Mouse (Mus musculus) embryo, embryonic 10.5 days (tissue): ENCODE data around the gene Elovl3.
A peak's percentile ranks its signal among the peaks of the same experiment; 100 is the strongest.
"Not testable (repeated sequence)": the region's sequence is repeated elsewhere in the genome, so short reads cannot be mapped to it uniquely, and the experiment has no call there.

Source experiments
- DNase-seq: peaks from one replicate; pipeline ENCODE4 v3.0.0-alpha.2; 2015; ENCODE audit warnings: low spot score

Elovl3 gene

GRCm38 (mm10) chr19:46135789-46136638 lies 4.3 kb downstream of the Elovl3 start:
- peak; percentile 71 for DNase-seq

GRCm38 (mm10) chr19:46136639-46137580 lies 5.2 kb downstream of the Elovl3 start:
- DNase-seq = peak; percentile 78

- DNase-seq = no peak
Observed at GRCm38 (mm10) chr19:46140324-46140723, 8.6 kb downstream of the Elovl3 start.

DNA sequence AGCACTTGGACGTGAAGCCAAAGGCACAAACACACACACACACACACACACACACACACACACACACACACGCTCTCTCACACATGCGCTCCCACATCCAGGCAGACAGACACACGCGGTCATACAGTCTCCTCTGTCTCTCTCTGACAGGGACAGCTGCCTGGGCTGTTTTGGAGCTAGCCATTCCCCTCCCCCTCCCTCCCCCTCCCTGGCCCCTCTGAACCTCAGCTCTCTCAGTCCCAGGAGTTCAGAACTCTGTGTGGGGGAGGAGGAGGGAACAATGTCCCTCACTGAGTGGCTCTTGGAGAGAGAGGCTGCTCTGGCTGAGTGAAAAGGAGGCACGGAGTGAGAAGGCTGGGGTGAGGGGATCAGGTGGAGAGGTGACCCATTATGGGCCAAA lies 9.4 kb downstream of the Elovl3 start:
- peak; percentile 58 for DNase-seq

DNA sequence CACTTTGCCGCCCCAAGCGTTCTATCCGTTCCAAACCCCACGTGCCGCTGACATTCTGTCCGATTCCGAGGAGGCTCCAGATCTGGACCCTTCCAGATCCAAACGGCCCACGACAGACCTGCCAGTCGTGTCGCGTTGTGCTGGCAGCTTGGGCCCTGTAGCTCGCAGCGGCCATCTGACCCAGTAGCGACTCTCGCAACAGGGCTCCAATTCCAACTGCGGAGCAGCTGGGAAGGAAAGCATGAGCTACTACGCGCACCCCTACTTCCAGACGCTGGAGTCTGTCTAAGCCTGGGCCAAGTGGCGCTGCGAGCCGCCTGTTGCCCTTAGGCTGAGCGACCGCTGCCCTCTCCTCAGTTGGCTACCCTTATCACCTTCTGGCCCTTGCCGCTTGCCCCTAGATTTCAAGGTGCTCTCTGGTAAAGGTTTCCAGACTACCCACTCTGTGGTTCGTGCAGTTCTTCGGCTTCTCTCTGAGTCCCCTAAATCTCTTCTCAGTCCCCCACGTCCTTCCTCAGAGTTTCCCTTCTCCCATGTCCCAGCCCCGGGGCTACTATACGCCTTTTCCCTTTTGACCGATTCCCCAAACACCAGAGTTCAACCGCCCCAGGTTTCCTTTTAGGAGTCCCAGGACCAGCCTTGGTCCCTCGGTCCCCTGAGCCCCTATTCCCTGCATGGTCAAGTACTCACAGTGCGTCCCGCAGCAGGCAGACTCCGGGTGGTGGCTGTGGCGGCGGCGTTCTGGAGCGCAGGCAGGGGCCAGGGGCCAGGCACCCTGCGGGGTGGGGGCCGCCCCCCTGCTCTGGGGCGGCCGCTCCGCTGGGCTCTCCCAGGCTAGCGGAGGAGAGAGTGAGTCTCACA lies 16.0 kb downstream of the Elovl3 start, which contains the start of gene Pitx3:
Gene Pitx3 (minus strand): TSS at position 816 of the 861 bp plus-strand sequence.
- peak; percentile 47 for DNase-seq

- DNase-seq = peak; percentile 94
Observed at GRCm38 (mm10) chr19:46148372-46148760, 16.7 kb downstream of the Elovl3 start.

GRCm38 (mm10) chr19:46149091-46149490 lies 17.4 kb downstream of the Elovl3 start:
- no peak for DNase-seq

DNA sequence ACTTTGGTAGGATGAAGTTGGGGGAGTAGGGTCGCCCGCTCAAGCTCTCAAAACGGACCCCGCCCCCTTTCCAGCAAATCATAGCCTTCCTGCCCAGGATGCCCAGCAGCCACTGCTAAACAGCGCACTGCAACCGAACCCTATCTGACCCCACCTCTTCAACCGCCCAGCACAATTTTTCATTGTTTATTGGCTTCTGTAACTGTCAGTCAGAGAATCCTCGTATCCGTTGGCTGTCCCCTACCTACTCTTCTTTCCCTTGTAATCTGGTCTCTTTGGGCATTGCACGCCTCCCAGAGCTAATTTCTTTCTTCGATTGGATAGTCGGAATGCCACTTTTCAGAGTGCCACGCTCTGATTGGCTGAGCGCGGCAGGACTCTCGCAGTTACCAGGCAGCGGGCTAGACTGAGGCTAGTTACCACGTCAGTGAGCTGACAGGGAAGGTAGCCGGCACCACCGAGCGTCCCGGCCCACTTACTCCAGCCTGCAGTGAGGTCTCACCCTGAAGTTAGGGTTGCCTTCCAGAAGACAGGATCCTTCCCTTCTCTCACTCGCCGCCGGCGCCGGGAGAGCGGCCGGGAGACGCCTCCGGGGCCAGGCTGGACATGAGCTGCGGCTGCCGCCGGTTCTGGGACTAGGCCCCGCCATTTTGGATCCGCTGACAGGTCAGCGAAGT lies 20.6 kb downstream of the Elovl3 start, which contains the start of gene Gbf1:
Gene Gbf1 (plus strand): TSS at position 383 of the 677 bp plus-strand sequence.
- DNase-seq = peak; percentile 99

DNA sequence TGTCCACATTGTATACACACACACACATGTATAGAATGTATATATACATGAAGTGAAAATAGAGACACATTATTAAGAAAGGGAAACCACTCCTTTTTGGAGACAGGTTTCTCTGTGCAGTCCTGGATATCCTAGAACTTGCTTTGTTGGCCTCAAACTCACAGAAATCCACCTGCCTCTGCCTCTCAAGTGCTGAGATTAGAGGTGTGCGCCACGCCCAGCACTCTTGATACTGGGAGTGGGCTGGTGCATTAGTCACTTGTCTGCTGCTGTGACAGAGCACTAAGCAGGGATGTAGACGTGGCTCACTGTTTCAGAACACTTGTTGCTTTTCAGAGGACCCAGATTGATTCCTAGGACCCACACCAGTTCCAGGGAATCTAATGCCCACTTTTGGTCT lies 34.3 kb downstream of the Elovl3 start:
- no peak for DNase-seq

DNA sequence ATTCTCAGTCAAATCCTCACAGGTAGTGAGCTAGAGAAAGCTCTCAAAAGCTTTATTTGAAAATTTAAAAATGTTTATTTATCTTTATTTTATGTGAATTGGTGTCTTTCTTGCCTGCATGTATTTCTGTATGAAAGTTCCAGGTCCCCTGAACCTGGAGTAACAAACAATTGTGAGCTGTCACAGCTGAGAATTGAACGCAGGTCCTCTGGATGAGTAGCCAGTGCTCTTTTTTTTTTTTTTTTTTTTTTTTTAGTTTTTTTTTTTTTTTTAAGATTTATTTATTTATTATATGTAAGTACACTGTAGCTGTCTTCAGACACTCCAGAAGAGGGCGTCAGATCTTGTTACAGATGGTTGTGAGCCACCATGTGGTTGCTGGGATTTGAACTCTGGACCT lies 35.5 kb downstream of the Elovl3 start:
- not testable (repeated sequence) for DNase-seq

GRCm38 (mm10) chr19:46169396-46169795 lies 37.7 kb downstream of the Elovl3 start:
- DNase-seq = no peak

DNA sequence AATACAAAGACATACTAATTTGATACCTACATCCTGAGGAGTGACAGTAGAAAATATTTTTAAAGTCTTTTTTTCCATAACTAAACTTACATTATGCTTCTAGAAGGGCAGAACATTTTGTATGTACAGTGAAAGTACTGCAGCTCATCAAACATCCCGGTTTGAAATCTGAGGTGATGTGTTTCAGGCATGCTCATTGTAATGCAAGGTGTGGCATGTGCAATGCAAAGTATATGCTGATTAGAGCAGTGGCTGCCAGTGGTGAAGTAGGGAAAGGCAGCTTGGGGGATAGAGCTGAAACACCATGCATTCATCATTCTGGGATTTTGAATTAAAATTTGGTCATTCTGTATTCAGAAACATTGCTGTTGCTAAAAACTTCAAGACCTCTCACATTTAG lies 38.2 kb downstream of the Elovl3 start:
- no peak for DNase-seq

DNA sequence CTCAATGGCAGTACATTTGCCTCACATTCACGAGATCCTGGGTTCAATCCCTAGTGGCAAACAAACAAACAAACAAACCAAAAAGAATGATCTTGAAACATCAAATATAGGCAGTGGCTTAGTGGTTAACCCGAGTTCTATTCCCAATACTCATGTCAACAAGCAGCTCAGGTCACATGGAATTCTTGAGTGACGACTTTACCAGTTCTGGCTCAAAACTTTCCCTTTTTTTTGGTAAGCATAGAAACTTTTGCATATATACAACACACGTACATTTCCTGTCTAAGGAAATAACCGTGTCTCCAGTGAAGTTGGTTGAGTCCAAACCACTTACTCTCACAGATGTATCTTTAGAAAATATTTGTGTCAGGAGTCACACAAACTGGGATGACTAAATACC lies 40.8 kb downstream of the Elovl3 start:
- no peak for DNase-seq

DNA sequence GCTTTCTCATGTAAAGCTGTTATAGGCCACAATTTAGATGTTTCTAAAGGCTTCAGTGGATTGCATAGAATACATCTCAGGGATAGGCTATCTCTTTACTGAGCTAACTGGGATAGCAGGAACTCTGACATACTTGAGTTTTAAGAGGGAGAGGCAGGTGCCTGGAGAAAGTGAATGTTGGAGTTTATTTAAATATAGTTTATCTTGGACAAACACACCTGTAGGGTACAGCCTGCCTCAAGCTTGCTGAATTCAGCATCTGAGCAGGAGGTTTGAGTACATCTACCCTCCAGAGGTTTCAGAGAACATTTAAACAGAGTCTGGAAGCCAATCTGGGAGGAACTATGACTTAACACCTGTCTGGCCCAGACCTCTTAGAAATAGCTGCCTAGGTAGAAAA lies 43.5 kb downstream of the Elovl3 start:
- DNase-seq = no peak

DNA sequence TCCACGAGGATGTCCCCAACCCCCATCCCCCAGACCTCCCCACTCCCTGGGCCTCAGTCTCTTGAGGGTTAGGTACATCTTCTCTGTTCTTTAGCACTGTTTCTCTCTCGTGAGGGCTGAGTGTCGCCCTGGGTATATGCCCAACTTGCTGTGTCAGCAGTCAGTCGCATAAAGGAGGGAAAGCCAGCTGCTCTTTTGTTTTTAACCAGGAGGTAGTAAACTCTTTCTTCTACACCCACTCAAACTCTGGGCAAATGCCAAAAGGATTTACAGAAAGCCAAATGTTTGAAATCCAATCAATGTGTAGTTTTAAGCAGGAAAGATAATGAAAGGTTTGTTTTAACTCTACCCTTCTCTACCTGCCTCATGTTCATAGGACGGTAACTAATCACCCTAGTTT lies 45.3 kb downstream of the Elovl3 start:
- DNase-seq = no peak

GRCm38 (mm10) chr19:46180274-46180673 lies 48.6 kb downstream of the Elovl3 start:
- no peak for DNase-seq

- DNase-seq = no peak
Observed at GRCm38 (mm10) chr19:46182241-46182640, 50.5 kb downstream of the Elovl3 start.
